Mouse (Mus musculus) liver, adult 2 months (tissue): ENCODE measurements around the gene Hoxb4.

Experiments used
- CTCF ChIP-seq: fragments of 200-500 bp; IDR thresholded peaks from 2 replicates; pipeline ENCODE4 v1.5.1; 2011; ENCODE audit warnings: low read depth, low read length, control low read depth
- POLR2A ChIP-seq: fragments of 200-500 bp; IDR thresholded peaks from 2 replicates; pipeline ENCODE4 v1.6.1; 2011; ENCODE audit warnings: low read length, control low read depth; ENCODE audit not compliant: insufficient read depth; ENCODE audit errors: extremely low read depth

- TF ChIP-seq CTCF (no peak), POLR2A (no peak)
Measured at GRCm38 (mm10) chr11:96334002-96334364, 15.9 kb downstream of the Hoxb4 start.
